Comparison of ENCODE assay signal across 7 mouse cellular contexts in the genomic region with DNA sequence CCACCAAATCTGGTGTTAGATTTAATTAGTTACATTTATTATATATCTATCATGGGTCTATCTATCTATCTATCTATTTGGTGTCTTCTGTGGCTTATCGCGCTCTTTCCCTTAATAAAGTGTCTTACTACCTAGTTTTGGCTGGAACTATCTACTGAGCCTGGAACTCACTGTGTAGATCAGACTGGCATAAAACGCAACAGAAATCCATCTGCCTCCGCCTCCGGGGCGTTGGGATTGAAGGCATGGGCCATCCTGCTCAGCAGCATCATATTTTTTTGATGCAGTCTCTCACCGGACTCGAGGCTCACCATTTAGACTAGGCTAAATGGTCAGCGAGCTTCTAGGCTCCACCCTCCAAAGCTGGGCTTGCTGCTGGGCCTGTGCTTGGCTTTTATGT. TPM values are rescaled to one million over a fixed set of nuclear protein-coding genes. Genes with fewer than 3 reads are reported as not detected.
DNase-seq lines count a peak whose midpoint lies in the region; ATAC-seq and TF ChIP-seq lines count a peak whose summit lies in the region.

No protein-coding gene starts in this region.

- peak overlapping the region; percentile 81 for H3K4me2 ChIP-seq in lung, embryonic 14.5 days
- peak overlapping the region; percentile 71 for H3K4me2 ChIP-seq in intestine, embryonic 15.5 days (replicated peaks)
- H3K4me2 ChIP-seq in neural tube, embryonic 13.5 days = peak overlapping the region; percentile 96

- H3K9ac ChIP-seq in lung, embryonic 14.5 days = peak overlapping the region; percentile 95
- peak overlapping the region; percentile 90 for H3K9ac ChIP-seq in intestine, embryonic 15.5 days
- H3K9ac ChIP-seq in neural tube, embryonic 13.5 days = peak overlapping the region; percentile 98

- WGBS in lung, embryonic 14.5 days = 60% methylated on average over 9 of the region's 9 CpGs
- 63% methylated on average over 9 of the region's 9 CpGs for WGBS in intestine, embryonic 15.5 days
- 66% methylated on average over 9 of the region's 9 CpGs for WGBS in neural tube, embryonic 13.5 days

- H3K4me3 ChIP-seq in lung, embryonic 14.5 days (ENCODE audit: low read depth, low read length) = peak overlapping the region; percentile 95
- H3K4me3 ChIP-seq in embryonic fibroblast, embryonic 13.5 days (ENCODE audit: insufficient read depth, low read length) = no peak overlapping the region
- peak overlapping the region; percentile 85 for H3K4me3 ChIP-seq in intestine, embryonic 15.5 days (replicated peaks)
- peak overlapping the region; percentile 93 for H3K4me3 ChIP-seq in neural tube, embryonic 13.5 days

- DNase-seq in lung, embryonic 14.5 days = no peak
- DNase-seq in lung, postnatal 4 days = no peak
- no peak for DNase-seq in natural killer cell, adult 2 months (ENCODE audit: low spot score in 2 of 2)
- DNase-seq in frontal cortex, postnatal 14 days (ENCODE audit: low spot score in 2 of 2) = no peak

- TF ChIP-seq CTCF in lung, embryonic 14.5 days (IDR thresholded peaks at IDR 0.05; ENCODE audit: low read depth) = no peak
- TF ChIP-seq CTCF in embryonic fibroblast, embryonic 13.5 days (IDR thresholded peaks at IDR 0.05; ENCODE audit: borderline replicate concordance, insufficient read depth, low read length) = no peak

- H3K36me3 ChIP-seq in lung, embryonic 14.5 days (ENCODE audit: insufficient read depth) = peaks cover 25% of the 10 kb centered on the region
- H3K36me3 ChIP-seq in intestine, embryonic 15.5 days = peaks cover 12% of the 10 kb centered on the region; the same call in 1 of the 2 replicates
- H3K36me3 ChIP-seq in neural tube, embryonic 13.5 days = peaks cover 25% of the 10 kb centered on the region

- H3K4me1 ChIP-seq in lung, embryonic 14.5 days (ENCODE audit: insufficient read depth) = 0 out of 2 replicates have a peak, but pooled peaks cover 3% of the 10 kb centered on the region
- H3K4me1 ChIP-seq in embryonic fibroblast, embryonic 13.5 days (ENCODE audit: control insufficient read depth, insufficient read depth, low read length) = peaks cover 4% of the 10 kb centered on the region
- H3K4me1 ChIP-seq in intestine, embryonic 15.5 days (replicated peaks) = peaks cover 7% of the 10 kb centered on the region
- H3K4me1 ChIP-seq in neural tube, embryonic 13.5 days (replicated peaks) = peaks cover 29% of the 10 kb centered on the region

- ATAC-seq in lung, embryonic 14.5 days (ENCODE audit: insufficient read depth) = no peak
- no peak for ATAC-seq in intestine, embryonic 15.5 days
- ATAC-seq in neural tube, embryonic 13.5 days (ENCODE audit: low read depth) = 0 out of 2 replicates have a peak, but pooled peaks have one; percentile 20

- H3K9me3 ChIP-seq in lung, embryonic 14.5 days (ENCODE audit: low read depth, low read length) = no peaks in the 10 kb centered on the region
- H3K9me3 ChIP-seq in intestine, embryonic 15.5 days = no peaks in the 10 kb centered on the region
- no peaks in the 10 kb centered on the region for H3K9me3 ChIP-seq in neural tube, embryonic 13.5 days

- H3K27me3 ChIP-seq in lung, embryonic 14.5 days (ENCODE audit: insufficient read depth, low read length) = no peaks in the 10 kb centered on the region
- H3K27me3 ChIP-seq in intestine, embryonic 15.5 days (replicated peaks) = no peaks in the 10 kb centered on the region
- no peaks in the 10 kb centered on the region for H3K27me3 ChIP-seq in neural tube, embryonic 13.5 days

- H3K27ac ChIP-seq in lung, embryonic 14.5 days (ENCODE audit: low read depth) = peak overlapping the region; percentile 83; the same call in 1 of the 2 replicates
- 0 out of 2 replicates have a peak overlapping the region, but pooled peaks have one; percentile 28 for H3K27ac ChIP-seq in embryonic fibroblast, embryonic 13.5 days (ENCODE audit: insufficient read depth, low read length)
- peak overlapping the region; percentile 89 for H3K27ac ChIP-seq in intestine, embryonic 15.5 days
- H3K27ac ChIP-seq in neural tube, embryonic 13.5 days (replicated peaks) = peak overlapping the region; percentile 90

- no peak for TF ChIP-seq POLR2A in embryonic fibroblast, embryonic 13.5 days (IDR thresholded peaks at IDR 0.05; ENCODE audit: low read depth, low read length)

RNA-seq across cellular contexts. Expression of a gene that starts 0.7 kb away (rescaled TPM):
- 54.6 and 61.5 TPM in 2 replicates for polyA plus RNA-seq in lung, embryonic 14.5 days (2014; fragmentation: Nextera tagmentation; extraction: Ambion mirVana)
- 17.5 and 22.1 TPM in 2 replicates for polyA plus RNA-seq in embryonic fibroblast, embryonic 13.5 days (2011; ENCODE audit: insufficient read length, low read depth, missing spikeins)
- polyA plus RNA-seq in intestine, embryonic 15.5 days (2015; fragmentation: Nextera tagmentation; extraction: Ambion mirVana) = 51.6 TPM in 2 replicates
- 59.0 and 65.1 TPM in 2 replicates for polyA plus RNA-seq in neural tube, embryonic 13.5 days (2015; fragmentation: Nextera tagmentation; extraction: Ambion mirVana)

RNA-seq across cellular contexts. Expression of a gene that starts 15.3 kb away (rescaled TPM):
- 117 and 132 TPM in 2 replicates for polyA plus RNA-seq in lung, embryonic 14.5 days (2014; fragmentation: Nextera tagmentation; extraction: Ambion mirVana)
- polyA plus RNA-seq in embryonic fibroblast, embryonic 13.5 days (2011; ENCODE audit: insufficient read length, low read depth, missing spikeins) = 31.6 and 35.5 TPM in 2 replicates
- polyA plus RNA-seq in intestine, embryonic 15.5 days (2015; fragmentation: Nextera tagmentation; extraction: Ambion mirVana) = 99.4 and 108 TPM in 2 replicates
- polyA plus RNA-seq in neural tube, embryonic 13.5 days (2015; fragmentation: Nextera tagmentation; extraction: Ambion mirVana) = 187 and 199 TPM in 2 replicates

RNA-seq across cellular contexts. Expression of a gene that starts 24.2 kb away (rescaled TPM):
- polyA plus RNA-seq in lung, embryonic 14.5 days (2014; fragmentation: Nextera tagmentation; extraction: Ambion mirVana) = 27.0 and 30.3 TPM in 2 replicates
- 12.7 and 18.0 TPM in 2 replicates for polyA plus RNA-seq in embryonic fibroblast, embryonic 13.5 days (2011; ENCODE audit: insufficient read length, low read depth, missing spikeins)
- 82.5 and 108 TPM in 2 replicates for polyA plus RNA-seq in intestine, embryonic 15.5 days (2015; fragmentation: Nextera tagmentation; extraction: Ambion mirVana)
- 39.0 and 42.5 TPM in 2 replicates for polyA plus RNA-seq in neural tube, embryonic 13.5 days (2015; fragmentation: Nextera tagmentation; extraction: Ambion mirVana)

RNA-seq across cellular contexts. Expression of a gene that starts 33.8 kb away (rescaled TPM):
- polyA plus RNA-seq in lung, embryonic 14.5 days (2014; fragmentation: Nextera tagmentation; extraction: Ambion mirVana) = 41.8 and 42.5 TPM in 2 replicates
- polyA plus RNA-seq in embryonic fibroblast, embryonic 13.5 days (2011; ENCODE audit: insufficient read length, low read depth, missing spikeins) = 39.8 and 43.8 TPM in 2 replicates
- 34.3 and 34.4 TPM in 2 replicates for polyA plus RNA-seq in intestine, embryonic 15.5 days (2015; fragmentation: Nextera tagmentation; extraction: Ambion mirVana)
- 26.4 and 29.2 TPM in 2 replicates for polyA plus RNA-seq in neural tube, embryonic 13.5 days (2015; fragmentation: Nextera tagmentation; extraction: Ambion mirVana)

RNA-seq across cellular contexts. Expression of a gene that starts 41.5 kb away (rescaled TPM):
- 71.7 and 78.1 TPM in 2 replicates for polyA plus RNA-seq in lung, embryonic 14.5 days (2014; fragmentation: Nextera tagmentation; extraction: Ambion mirVana)
- 19.5 and 24.1 TPM in 2 replicates for polyA plus RNA-seq in embryonic fibroblast, embryonic 13.5 days (2011; ENCODE audit: insufficient read length, low read depth, missing spikeins)
- 105 and 113 TPM in 2 replicates for polyA plus RNA-seq in intestine, embryonic 15.5 days (2015; fragmentation: Nextera tagmentation; extraction: Ambion mirVana)
- polyA plus RNA-seq in neural tube, embryonic 13.5 days (2015; fragmentation: Nextera tagmentation; extraction: Ambion mirVana) = 58.2 and 59.6 TPM in 2 replicates

Comparison
In these comparisons a context has a peak if more than half of its experiments do, and no peak if none do; other contexts are left out.
1. H3K27ac ChIP-seq: peak in every context shown above with its lines; median percentile 90 in neural tube, embryonic 13.5 days; 89 in intestine, embryonic 15.5 days; 83 in lung, embryonic 14.5 days; 28 in embryonic fibroblast, embryonic 13.5 days.